Mouse (Mus musculus) spleen, adult 10 weeks (tissue): ENCODE results near the gene Hsp90aa1. TPM values are rescaled to one million over a fixed set of nuclear protein-coding genes. Genes with fewer than 3 reads are reported as not detected.

Experiments used
- polyA plus RNA-seq: library from polyadenylated mRNA; stranded (reverse); fragments of 350-450 nt; fragmentation: Illumina TruSeq; extraction: RNeasy Lipid Tissue Mini Kit (QIAGEN cat#74804); gene quantifications from one replicate; pipeline ENCODE4 v1.2.3, GENCODE M21; 2015; ENCODE audit warnings: low replicate concordance; ENCODE audit not compliant: insufficient read depth

The Hsp90aa1 gene
- 397 TPM for polyA plus RNA-seq

GRCm38 (mm10) chr12:110702556-110702955 is at the start of gene Hsp90aa1:
Gene Hsp90aa1 (minus strand): TSS chr12:110702728.

GRCm38 (mm10) chr12:110737170-110738157 is 34.9 kb upstream of the Hsp90aa1 start, which contains the start of gene Wdr20:
Gene Wdr20 (plus strand): TSS chr12:110737944.

GRCm38 (mm10) chr12:110682561-110683299 is 19.8 kb downstream of the Hsp90aa1 start, which contains the start of gene 1700001K19Rik:
Gene 1700001K19Rik (minus strand): TSS chr12:110682619.

Other genes with a start within 250 kb of the Hsp90aa1 start
- gene Dync1h1, start 101.3 kb downstream of the Hsp90aa1 start, polyA plus RNA-seq = 46.8 TPM
- not detected for gene 1700001K19Rik, start 20.1 kb downstream of the Hsp90aa1 start, polyA plus RNA-seq
- gene Wdr20, start 35.2 kb upstream of the Hsp90aa1 start, polyA plus RNA-seq = 32.4 TPM
- 0.37 TPM for gene Mok, start 138.2 kb upstream of the Hsp90aa1 start, polyA plus RNA-seq
- gene Zfp839, start 147.5 kb upstream of the Hsp90aa1 start, polyA plus RNA-seq = 10.7 TPM
- 53.4 TPM for gene Cinp, start 186.4 kb upstream of the Hsp90aa1 start, polyA plus RNA-seq
- gene Tecpr2, start 186.5 kb upstream of the Hsp90aa1 start, polyA plus RNA-seq = 4.8 TPM